Mouse (Mus musculus): Measurements from ENCODE around the gene Col13a1. TPM values are rescaled to one million over a fixed set of nuclear protein-coding genes. Genes with fewer than 3 reads are reported as not detected.
A peak's percentile ranks its signal among the peaks of the same experiment; 100 is the strongest.

Col13a1 gene
- total RNA-seq (2021) = 1 to 10 TPM; 1.0 to 1.3 TPM
- long read RNA-seq, experiment 1, partial matches to known transcripts = 1 of 2 reads
- long read RNA-seq, experiment 1, other reads (novel, unspliced or antisense) = 1 of 2 reads
- long read RNA-seq, experiment 2 = 0 reads

DNA sequence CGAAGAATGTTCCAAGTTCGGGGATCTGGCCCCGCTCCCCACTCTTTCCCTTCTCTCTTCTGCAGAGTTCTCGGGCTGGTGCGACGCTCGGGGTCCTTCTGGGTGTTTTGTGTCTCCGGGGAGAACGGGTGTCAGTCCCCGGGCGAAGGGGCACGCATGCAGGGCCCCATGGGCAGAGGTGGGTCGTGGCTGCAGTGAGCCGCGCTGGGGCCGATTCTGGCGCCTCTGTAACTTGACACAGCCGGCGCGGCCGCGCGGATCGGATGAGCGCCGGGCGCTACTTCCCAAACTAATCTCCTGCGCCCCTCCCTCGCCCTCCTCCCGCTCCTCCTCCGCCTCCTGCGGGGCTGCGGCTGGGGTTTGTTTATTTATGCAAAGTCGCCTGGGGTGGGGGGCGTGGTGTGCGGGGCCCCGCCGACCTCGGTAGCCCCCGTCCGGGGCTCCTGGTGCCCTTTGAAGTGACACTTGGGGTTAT lies at the start of gene Col13a1:
TSS of gene Col13a1 (minus strand) at position 243 of the 475 bp plus-strand sequence.
- intact Hi-C loops (cut with DNase I) = loop anchor here (5.0 kb wide), 1 partner anchor 203 kb away; no protein-coding TSS in a partner anchor
- peak in 1 of 2 experiments; percentile 17 for DNase-seq

DNA sequence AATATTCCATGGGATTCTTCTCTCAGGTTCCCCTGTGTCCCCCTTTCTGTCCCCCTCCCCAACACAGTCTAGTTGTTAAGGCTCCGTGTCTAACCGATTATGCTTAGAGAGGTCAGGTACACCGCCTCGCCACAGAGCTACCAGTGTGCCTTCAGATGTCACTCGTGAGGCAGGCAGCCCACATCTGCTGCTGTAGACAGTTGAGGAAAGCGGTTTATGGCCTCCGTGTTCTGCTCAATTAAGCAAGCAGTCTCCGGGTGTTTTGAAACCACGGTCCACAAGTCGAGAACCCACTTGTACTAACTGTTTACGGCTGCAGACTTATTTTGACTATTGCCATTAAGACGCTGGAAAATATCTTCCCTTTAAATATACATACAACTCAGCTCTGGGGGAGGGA lies 48.8 kb upstream of the Col13a1 start:
- no peak for DNase-seq
- intact Hi-C loops (cut with DNase I) = no loop called here

DNA sequence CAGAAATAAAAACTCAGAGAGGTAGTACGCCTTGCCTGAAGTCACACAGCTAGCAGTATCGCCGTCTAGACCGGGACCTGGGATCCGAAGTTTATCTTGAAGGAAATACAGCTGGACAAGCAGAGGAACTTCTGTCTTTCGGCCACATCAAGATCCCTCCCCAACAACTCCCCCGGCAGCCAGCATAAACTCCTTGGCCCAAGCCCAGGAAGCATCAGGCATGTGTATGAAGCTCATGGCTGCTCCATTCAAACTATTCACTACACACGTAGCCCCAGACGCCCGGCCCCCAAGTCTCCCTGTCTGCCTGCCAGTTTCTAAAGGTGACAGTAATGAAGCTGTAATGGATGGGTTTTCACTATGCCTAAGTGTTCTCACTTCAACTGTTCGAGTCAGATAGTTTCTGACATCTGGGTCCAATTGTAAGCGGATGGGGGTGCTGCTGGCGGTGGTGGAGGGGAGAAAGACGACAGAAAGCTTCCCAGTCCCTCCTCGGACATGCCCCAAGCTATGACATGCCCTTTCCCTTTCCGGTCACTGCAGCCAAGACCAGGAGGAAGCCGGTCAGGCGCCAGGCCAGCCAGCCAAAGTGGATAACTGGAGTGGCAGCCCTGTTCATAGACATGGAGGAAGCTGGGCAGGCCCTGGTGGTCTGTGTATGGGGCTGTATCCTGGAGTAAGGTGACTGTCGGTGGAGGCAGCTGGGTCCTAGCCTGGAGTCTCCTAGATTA lies 45.1 kb upstream of the Col13a1 start:
- intact Hi-C loops (cut with DNase I) = no loop called here
- no peak for DNase-seq

DNA sequence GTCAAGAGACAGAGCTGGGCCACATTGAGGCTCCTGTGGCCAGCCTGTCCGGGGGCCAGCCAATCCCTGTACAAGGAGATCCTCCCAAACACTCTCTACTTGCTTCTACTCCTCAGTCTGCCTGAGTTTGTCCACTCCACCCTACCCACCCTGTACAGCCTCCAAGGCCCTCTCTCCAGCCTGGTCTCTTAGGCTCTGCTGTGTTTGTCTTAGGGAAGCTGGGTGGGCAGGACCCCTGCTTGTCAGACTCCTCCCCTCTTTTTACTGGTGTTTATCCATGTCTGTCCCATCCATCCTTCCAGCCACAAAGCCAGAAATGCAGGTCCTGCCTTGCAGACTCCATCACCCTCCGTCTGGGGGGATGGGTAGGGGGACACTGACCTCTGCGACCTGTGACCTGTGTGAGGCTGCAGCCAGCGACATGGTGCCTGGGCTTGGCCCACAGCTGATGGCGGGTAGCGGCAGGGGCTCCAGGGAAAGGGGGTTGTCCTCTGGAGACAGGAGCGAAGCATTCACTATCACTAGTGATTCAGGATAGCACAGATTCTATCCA lies 41.2 kb upstream of the Col13a1 start:
- intact Hi-C loops (cut with DNase I) = no loop called here
- DNase-seq = no peak

DNA sequence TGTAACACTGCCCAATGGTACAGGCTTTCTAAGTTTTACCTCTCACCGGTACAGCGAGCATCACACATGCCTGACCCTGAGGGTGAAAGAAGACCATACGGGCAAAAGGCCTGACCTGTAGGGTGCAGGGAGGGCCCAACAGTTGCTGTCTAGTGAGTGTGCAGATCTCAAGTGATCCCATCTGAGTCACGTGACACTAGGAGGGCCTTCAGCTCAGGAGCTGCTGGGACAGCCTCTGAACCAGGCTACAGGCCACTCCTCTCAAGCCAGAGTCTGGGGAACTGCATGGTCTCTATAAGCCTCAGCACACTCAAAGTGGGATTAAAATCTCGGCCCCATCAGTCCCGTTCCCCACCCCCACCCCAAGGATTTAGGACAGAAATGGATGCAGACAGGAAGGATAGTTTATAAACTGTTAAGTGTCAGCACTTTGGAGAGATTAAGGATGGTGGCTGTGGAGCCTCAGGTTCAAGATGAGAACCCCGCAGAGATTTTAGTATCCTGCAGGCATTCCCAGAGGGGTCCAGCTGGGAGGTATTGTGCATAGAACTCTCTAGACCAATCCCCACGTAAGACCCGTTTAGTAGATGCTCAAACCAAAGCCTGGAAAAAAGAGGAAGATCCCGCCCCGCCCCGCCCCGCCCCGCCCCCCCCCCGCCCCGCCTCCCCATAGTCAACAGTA lies 40.6 kb upstream of the Col13a1 start:
- no peak for DNase-seq
- intact Hi-C loops (cut with DNase I) = no loop called here

DNA sequence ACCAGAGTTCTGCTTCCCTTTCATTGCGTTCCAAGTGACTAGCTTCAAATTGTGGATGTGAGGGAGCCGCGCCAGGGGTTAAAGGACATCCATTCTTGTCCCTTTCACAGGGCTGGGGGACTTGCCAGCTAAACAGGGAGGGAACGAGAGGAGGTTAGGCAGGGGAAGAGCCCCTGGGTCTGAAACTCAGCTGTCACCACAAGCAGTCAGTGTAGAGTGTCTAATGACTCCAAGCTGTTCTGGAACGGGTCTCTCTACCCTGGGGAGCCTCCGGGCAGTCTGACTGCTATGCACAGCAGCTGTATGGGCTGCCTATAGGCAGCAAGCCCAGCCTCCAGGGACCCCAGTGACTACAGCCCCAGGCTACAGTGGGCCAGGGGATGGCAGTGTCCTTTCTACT lies 38.0 kb upstream of the Col13a1 start:
- intact Hi-C loops (cut with DNase I) = no loop called here

DNA sequence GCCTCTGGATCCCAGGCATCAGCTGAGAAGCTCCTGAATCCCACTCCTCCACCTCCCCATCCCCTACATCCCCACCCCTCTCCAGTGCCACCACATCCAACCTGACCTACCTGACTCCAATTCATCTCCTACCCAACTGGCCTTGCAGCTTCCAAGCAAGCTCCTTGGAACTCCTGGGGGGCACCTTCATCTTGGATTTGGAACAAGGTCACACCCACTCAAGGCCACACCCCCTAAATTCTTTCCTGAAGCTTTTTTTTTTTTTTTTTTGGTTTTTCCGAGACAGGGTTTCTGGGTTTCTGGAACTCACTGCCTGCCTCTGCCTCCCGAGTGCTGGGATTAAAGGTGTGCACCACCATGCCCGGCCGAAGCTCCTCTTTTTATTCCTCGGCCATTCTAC lies 34.3 kb upstream of the Col13a1 start:
- no peak for DNase-seq
- intact Hi-C loops (cut with DNase I) = no loop called here

More for the DNA sequence above, 38.0 kb upstream of the Col13a1 start:
- no peak for DNase-seq

DNA sequence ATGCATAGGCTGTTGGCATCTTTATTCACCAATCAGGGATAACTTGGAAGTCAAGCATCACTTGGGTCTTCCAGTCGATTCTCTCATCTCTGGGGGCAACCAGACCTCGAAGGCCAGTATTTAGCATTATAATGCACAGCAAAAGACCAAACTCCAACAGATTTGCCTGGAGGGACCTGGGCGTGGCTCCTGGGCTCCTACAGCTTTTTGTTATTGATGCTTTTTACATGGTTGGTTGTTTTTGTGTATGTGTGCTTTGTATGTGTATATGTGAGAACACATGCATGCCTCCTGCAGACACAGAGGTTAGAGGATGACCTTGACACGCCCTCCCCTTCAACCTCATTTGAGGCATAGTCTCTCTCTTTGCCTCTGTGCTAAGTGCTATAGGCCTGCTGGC lies 33.5 kb upstream of the Col13a1 start:
- DNase-seq = no peak
- intact Hi-C loops (cut with DNase I) = no loop called here

DNA sequence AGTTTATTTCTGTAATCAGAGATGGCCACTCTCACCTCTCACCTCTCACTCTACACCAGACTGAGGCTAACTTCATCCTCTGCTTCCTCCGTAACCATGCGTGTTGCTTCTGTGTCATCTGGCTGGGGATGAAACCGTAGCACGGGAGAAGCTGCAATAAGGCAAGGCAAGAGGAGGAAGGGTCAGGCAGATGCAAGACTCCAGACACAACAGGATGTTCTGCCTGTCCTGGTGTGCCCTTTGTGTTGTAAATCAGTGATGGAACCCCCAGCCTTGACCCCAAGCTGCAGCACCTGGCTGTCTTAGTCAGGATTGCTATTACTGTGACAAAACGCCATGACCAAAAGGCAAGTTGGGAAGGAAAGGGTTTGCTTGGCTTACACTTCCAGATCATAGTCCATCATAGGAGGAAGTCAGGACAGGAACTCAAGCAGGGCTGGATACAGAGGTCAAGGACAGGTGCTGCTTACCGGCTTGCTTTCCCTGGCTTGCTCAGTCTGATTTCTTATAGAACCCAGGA lies 31.1 kb upstream of the Col13a1 start:
- no peak for DNase-seq
- intact Hi-C loops (cut with DNase I) = no loop called here

DNA sequence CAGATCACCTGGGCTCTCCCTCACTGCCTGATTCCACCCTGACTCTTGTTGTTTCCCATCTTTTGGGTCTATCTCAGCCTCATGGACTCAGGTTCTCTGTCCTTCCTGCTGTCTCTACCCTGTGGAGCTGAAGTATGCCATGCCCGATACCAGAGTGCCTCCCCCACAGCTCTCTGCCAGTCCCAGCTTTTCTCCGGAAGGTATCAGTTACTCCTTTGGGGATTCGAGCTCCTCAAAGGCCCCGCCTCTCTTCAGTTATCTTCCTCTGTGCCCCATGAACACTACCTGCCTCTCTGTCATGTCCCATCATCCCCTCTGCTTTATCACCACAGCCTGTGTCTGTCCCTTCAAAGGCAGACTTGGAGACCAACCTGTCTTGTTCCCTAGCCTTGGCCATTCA lies 29.1 kb upstream of the Col13a1 start:
- intact Hi-C loops (cut with DNase I) = no loop called here
- DNase-seq = no peak

DNA sequence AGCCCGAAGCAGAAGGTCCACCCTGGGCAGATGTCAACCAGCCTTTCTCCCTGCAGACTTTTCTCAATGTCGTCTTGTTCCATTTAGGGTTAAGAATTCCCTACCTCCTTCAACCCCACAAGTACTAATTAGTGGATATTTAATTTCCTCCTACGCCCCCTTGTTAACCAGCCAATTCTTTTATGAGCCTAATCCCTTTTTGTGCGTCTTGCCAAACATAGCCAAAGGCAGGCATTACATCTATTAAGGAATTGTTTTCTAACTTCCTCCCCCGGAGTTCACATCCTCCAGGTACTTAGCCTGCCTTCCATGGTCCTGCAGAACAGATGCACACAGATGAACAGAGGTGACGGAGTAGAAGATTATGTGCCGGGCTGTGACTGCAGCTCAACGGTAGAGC lies 27.5 kb upstream of the Col13a1 start:
- no peak for DNase-seq
- intact Hi-C loops (cut with DNase I) = no loop called here

DNA sequence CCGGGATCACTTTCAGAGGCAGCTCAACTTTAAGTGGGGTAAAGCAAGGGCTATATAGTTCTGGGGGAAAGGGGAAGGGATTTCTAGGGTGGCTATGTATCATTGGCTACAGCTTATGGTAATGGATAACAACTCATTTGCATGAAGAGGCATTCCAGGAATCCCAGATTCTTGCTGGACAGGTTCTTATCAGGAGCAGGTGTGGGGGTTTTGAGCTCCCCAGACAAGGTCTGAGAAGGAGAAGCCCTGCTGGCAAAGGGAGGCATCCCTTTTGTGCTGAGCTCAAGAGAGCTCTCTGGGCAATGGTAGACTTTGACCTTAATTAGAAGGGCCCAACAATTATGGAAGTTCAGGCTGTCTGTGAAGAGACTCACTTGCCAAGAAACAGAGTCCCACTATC lies 21.3 kb upstream of the Col13a1 start:
- intact Hi-C loops (cut with DNase I) = no loop called here

DNA sequence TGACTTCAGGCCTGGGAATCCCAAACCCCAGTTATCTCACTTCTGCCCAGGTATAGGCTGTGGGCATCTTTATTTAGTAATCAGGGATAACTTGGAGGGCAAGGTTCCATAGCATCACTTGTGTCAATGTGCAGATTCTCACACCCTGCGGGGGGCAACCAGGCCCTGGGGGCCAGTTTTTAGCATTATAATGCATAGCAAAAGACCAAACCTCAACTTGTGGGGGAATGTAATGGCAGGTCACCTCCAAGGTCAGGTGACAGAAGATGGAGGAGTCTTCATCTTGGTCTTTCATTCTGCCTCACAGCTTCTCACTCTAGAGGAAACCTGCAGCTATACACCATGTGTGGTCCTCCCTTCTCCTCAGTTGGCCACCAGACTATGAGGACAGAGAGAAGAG lies 20.9 kb upstream of the Col13a1 start:
- intact Hi-C loops (cut with DNase I) = no loop called here
- DNase-seq = no peak

More for the DNA sequence above, 21.3 kb upstream of the Col13a1 start:
- DNase-seq = no peak

DNA sequence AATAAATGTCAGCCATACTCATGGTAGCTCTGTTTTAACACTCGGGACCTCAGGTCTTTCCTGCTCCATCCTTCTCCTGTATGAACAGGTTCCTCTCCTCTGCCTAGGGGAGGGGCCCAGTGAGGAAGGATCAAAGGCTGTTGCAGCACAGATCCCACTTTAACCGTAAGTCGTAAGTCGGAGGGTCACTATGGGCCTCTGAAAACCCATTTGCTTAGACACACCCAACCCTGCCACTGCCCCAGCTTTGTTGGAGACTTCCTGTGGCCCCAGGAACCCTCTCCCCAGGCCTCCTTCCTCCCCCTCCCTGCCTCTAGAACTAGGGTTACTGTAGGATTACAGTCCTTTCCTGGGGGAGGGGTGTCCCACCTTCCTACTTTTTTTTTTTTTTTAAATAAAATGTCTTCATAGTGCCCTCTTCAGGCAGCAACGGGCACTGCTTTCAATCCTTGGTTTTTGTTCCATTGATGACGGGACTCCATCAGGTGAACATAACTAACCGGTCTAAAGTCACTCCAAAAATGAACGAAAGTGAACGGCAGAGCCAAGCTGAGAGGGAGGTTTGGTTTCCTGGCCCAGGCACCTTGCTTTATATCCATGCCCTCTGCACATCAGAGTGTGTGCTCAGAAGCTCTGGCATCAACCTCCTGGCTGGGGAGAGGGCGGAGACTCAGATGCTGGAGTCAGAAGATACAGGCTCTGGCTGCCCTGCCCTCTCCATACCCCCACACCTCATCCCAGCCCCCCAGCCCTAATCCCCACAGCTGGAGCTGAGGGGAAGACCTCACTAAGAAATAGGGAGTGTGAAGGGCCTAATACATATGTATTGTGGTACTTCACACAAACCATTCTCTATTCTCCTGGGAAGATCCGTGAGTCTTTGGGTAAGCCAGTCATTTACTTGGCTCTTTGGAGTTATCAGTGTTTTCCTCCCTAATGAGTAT lies 12.8 kb upstream of the Col13a1 start:
- intact Hi-C loops (cut with DNase I) = no loop called here

DNA sequence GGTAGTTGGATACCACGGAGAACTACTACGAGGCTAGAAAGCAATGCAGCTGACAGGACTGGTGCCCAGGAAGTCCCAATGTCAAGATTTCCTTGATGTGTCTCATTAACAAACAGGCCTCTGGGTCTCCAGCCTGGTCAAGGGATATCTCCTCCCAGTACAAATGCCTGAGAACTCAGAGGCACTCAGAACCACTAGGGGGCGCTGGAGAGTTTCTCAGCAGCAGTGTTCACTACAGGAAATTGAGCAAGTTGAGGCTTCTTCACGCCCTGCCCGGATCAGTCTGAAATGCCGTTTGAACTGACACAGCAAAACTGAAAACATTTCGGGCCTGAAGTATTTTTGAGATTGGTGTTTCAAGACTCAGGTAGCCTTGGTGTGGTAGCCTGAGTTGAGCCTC lies 1.5 kb upstream of the Col13a1 start:
- peak; percentile 79 to 89 for DNase-seq
- intact Hi-C loops (cut with DNase I) = loop anchor here (5.0 kb wide), 3 partner anchors 72 to 267 kb away; no protein-coding TSS in a partner anchor

More for the DNA sequence above, 12.8 kb upstream of the Col13a1 start:
- DNase-seq = no peak

DNA sequence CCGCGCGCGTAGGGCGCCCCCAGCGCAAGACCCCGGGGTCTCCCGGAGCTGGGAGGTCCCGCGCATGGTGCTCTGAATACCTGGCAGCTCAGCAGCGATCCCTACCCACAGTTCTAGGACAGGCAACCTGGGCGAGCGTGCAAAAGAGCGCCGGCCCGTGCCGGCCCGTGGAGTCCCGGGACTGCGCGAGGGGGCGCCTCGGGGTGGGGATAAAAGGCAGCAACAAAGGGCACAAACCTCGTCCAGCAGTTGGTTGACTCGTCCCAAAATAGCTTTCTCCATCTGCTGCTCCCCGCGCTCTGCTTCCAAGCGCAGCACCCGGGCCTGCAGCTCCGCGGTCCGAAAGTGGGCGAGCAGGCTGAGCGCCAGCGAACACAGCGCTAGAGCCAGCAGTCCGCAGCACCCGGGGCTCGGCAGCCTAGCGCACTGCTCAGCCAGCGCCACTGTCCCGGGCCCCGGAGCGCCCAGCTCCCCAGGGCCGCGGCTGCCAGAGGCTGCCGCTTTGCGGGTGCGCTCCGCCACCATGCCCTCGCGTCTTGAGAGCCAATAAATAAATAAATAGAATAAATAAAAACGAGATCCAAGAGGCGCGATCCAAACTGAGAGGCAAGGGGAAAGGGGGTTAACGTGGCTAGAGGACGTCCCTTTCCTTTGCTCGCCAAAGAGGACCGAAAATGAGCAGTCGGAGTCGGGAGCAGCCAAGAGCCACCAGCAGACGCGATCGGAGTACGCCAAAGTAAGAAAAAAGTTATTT lies 619 bp downstream of the Col13a1 start:
- peak in 1 of 2 experiments; percentile 23 for DNase-seq
- intact Hi-C loops (cut with DNase I) = loop anchor here (5.0 kb wide), 1 partner anchor 204 kb away; no protein-coding TSS in a partner anchor

DNA sequence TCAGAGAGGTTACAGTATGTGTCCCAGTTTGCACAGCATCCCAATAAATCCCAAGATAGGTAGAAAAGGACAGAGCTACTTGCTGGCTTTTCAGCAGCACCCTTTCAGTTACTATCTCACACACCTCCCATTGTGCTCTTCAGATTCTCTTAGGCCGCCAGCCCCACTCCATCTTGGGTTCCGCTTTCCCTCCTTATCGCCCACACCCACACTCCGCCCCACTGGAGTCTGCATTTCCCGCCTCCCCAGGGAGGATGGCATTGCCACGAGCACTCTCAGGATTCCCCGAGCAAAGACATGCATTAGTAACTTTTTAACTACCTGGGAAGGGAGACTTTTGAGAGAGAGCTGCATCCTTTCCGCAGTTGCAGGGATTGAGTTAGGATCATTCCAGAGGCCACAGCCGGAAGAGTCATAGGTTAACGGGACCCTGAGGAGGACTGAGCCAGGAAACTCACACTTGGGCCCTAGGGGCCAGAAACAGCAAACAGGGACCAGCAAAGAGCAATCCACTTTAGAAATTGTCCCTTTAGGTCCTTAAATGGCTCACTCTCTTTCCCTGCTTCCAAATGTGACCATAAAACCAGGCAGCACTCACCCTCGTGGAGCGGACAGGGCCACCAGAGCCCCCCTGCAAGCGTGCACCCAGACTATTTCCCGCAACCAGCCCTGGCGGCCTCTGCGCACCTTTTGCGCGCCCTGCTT lies 1.4 kb downstream of the Col13a1 start:
- DNase-seq = no peak
- intact Hi-C loops (cut with DNase I) = loop anchor here (2.0 to 5.0 kb wide), 2 partner anchors 99 to 205 kb away; no protein-coding TSS in a partner anchor

DNA sequence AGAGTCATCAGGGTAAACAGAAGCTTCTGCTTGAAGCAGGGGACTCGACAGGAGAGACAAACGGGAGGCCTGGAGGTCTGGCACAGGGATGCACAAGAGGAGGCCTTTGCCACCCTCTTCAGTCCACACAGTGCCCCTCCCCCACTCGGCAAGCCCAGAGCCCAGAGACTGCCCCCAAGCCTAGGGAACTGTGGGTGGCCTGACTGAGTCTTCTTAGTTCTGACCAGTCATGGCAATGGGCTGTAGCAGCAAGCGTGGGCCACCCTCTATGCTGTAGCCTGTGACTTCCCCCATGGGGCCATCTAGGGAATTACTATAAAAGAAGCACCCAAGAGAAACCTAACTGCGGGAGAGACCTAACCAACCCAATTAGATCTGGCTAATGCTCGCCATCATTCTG lies 1.9 kb downstream of the Col13a1 start:
- intact Hi-C loops (cut with DNase I) = loop anchor here (2.0 to 5.0 kb wide), 2 partner anchors 98 to 205 kb away; no protein-coding TSS in a partner anchor
- no peak for DNase-seq
